Mouse (Mus musculus): ENCODE data around the gene Fnip2. TPM values are rescaled to one million over a fixed set of nuclear protein-coding genes. Genes with fewer than 3 reads are reported as not detected.
"Not testable (repeated sequence)": the region's sequence is repeated elsewhere in the genome, so short reads cannot be mapped to it uniquely, and the experiment has no call there.

Fnip2 gene
- polyA plus RNA-seq, 1 experiment, result 0.36 TPM

DNA sequence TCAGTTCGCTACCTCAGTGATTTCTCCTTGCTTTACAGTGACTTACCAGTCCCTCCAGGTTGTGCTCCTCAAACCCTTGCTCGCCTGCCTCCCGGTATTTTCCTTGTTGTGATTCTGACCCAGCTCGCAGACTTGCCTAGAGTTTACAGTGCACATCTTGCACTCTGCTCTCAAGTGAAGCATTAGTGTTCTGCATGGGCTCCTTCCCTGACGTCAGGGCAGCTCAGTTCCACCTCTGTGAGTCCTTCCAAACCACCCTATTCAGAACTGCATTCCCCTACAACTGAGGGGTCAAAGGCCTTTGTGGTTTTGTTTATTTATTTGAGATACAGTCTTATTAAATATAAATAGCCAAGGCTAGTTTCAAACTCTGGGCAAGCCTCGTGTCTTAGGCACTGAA, 10.6 kb upstream of the Fnip2 start:
- no peaks in the 10 kb centered on the region for H3K27me3 ChIP-seq (ENCODE audit: control insufficient read depth)
- no peaks in the 10 kb centered on the region for H3K9me3 ChIP-seq (ENCODE audit: control insufficient read depth, low read length)
- H3K36me3 ChIP-seq (ENCODE audit: control insufficient read depth), result no peaks in the 10 kb centered on the region; the same call in 1 of the 2 replicates
- H3K4me1 ChIP-seq (ENCODE audit: control insufficient read depth), result peaks cover 94% of the 10 kb centered on the region
- no peak overlapping the region for H3K4me3 ChIP-seq (replicated peaks)
- TF ChIP-seq GATA1 (IDR thresholded peaks at IDR 0.05; ENCODE audit: low read length) (no peak), TAL1 (IDR thresholded peaks at IDR 0.05; ENCODE audit: low read length) (no peak)

GRCm38 (mm10) chr3:79577606-79578005, 10.0 kb upstream of the Fnip2 start:
- peaks cover 94% of the 10 kb centered on the region for H3K4me1 ChIP-seq (ENCODE audit: control insufficient read depth)
- no peak overlapping the region for H3K4me3 ChIP-seq (replicated peaks)
- H3K9me3 ChIP-seq (ENCODE audit: control insufficient read depth, low read length), result no peaks in the 10 kb centered on the region
- H3K36me3 ChIP-seq (ENCODE audit: control insufficient read depth), result no peaks in the 10 kb centered on the region; the same call in 1 of the 2 replicates
- no peak for TF ChIP-seq TAL1 (IDR thresholded peaks at IDR 0.05; ENCODE audit: low read length)
- TF ChIP-seq GATA1 (IDR thresholded peaks at IDR 0.05; ENCODE audit: low read length), result no peak
- H3K27me3 ChIP-seq (ENCODE audit: control insufficient read depth), result no peaks in the 10 kb centered on the region

DNA sequence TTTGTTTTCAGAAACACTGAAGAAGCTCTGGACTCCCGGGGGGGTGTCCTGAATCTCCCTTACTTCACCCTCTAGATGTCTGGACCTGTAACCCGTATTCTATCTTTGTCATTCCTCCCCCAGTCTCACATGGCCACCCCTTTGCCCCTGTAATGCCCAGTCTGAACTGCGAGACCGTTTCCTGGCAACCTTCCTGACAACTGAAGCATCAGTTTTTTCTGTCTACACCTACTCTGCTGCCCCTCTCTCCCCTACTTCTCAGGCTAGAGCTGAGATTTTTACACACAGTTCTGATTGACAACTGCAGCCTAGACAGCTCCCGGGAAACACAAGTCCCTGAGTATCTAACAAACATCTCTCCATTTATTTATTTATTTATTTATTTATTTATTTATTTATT, 9.3 kb upstream of the Fnip2 start:
- TF ChIP-seq GATA1 (IDR thresholded peaks at IDR 0.05; ENCODE audit: low read length), result no peak
- no peak for TF ChIP-seq TAL1 (IDR thresholded peaks at IDR 0.05; ENCODE audit: low read length)
- Histone ChIP-seq H3K4me1 (ENCODE audit: control insufficient read depth) (peaks cover 93% of the 10 kb centered on the region), H3K9me3 (ENCODE audit: control insufficient read depth, low read length) (no peaks in the 10 kb centered on the region), H3K36me3 (ENCODE audit: control insufficient read depth) (no peaks in the 10 kb centered on the region; the same call in 1 of the 2 replicates), H3K27me3 (ENCODE audit: control insufficient read depth) (no peaks in the 10 kb centered on the region), H3K4me3 (replicated peaks) (no peak overlapping the region)

GRCm38 (mm10) chr3:79576468-79576816, 8.8 kb upstream of the Fnip2 start:
- H3K27me3 ChIP-seq (ENCODE audit: control insufficient read depth), result no peaks in the 10 kb centered on the region
- H3K4me1 ChIP-seq (ENCODE audit: control insufficient read depth), result peaks cover 92% of the 10 kb centered on the region
- no peaks in the 10 kb centered on the region for H3K9me3 ChIP-seq (ENCODE audit: control insufficient read depth, low read length)
- no peak overlapping the region for H3K4me3 ChIP-seq (replicated peaks)
- TF ChIP-seq TAL1 (IDR thresholded peaks at IDR 0.05; ENCODE audit: low read length) (no peak), GATA1 (IDR thresholded peaks at IDR 0.05; ENCODE audit: low read length) (no peak)
- H3K36me3 ChIP-seq (ENCODE audit: control insufficient read depth), result no peaks in the 10 kb centered on the region; the same call in 1 of the 2 replicates

- TF ChIP-seq TAL1 (IDR thresholded peaks at IDR 0.05; ENCODE audit: low read length) (no peak), GATA1 (IDR thresholded peaks at IDR 0.05; ENCODE audit: low read length) (no peak)
- no peak overlapping the region for H3K4me3 ChIP-seq (replicated peaks)
- peaks cover 91% of the 10 kb centered on the region for H3K4me1 ChIP-seq (ENCODE audit: control insufficient read depth)
These were observed 8.2 kb upstream of the Fnip2 start for GRCm38 (mm10) chr3:79575576-79576467.

GRCm38 (mm10) chr3:79574336-79574735, 6.7 kb upstream of the Fnip2 start:
- no peaks in the 10 kb centered on the region for H3K27me3 ChIP-seq (ENCODE audit: control insufficient read depth)
- peaks cover 79% of the 10 kb centered on the region for H3K4me1 ChIP-seq (ENCODE audit: control insufficient read depth)
- H3K36me3 ChIP-seq (ENCODE audit: control insufficient read depth), result no peaks in the 10 kb centered on the region; the same call in 1 of the 2 replicates
- TF ChIP-seq GATA1 (IDR thresholded peaks at IDR 0.05; ENCODE audit: low read length), result peak; percentile 77
- TF ChIP-seq TAL1 (IDR thresholded peaks at IDR 0.05; ENCODE audit: low read length), result peak; percentile 77
- peak overlapping the region; percentile 38 for H3K4me3 ChIP-seq (replicated peaks)
- H3K9me3 ChIP-seq (ENCODE audit: control insufficient read depth, low read length), result no peaks in the 10 kb centered on the region

More at GRCm38 (mm10) chr3:79575576-79576467, 8.2 kb upstream of the Fnip2 start:
- Histone ChIP-seq H3K27me3 (ENCODE audit: control insufficient read depth) (no peaks in the 10 kb centered on the region), H3K36me3 (ENCODE audit: control insufficient read depth) (no peaks in the 10 kb centered on the region; the same call in 1 of the 2 replicates), H3K9me3 (ENCODE audit: control insufficient read depth, low read length) (no peaks in the 10 kb centered on the region)

DNA sequence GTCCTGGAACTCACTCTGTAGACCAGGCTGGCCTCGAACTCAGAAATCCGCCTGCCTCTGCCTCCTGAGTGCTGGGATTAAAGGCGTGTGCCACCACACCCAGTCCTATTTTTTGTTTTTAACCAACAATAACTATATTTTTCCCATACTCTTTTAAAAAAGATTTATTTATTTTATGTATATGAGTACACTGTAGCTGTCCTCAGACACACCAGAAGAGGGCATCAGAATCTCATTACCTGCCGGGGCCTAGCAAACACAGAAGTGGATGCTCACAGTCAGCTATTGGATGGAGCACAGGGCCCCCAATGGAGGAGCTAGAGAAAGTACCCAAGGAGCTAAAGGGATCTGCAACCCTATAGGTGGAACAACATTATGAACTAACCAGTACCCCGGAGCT, 5.8 kb upstream of the Fnip2 start:
- H3K9me3 ChIP-seq (ENCODE audit: control insufficient read depth, low read length); H3K36me3 ChIP-seq (ENCODE audit: control insufficient read depth); H3K27me3 ChIP-seq (ENCODE audit: control insufficient read depth); H3K4me3 ChIP-seq (replicated peaks): not testable (repeated sequence)
- H3K4me1 ChIP-seq (ENCODE audit: control insufficient read depth), result peaks cover 79% of the 10 kb centered on the region

GRCm38 (mm10) chr3:79572399-79572798, 4.8 kb upstream of the Fnip2 start:
- Histone ChIP-seq H3K4me3 (replicated peaks) (no peak overlapping the region), H3K27me3 (ENCODE audit: control insufficient read depth) (no peaks in the 10 kb centered on the region), H3K9me3 (ENCODE audit: control insufficient read depth, low read length) (no peaks in the 10 kb centered on the region), H3K36me3 (ENCODE audit: control insufficient read depth) (no peaks in the 10 kb centered on the region; the same call in none of the 2 replicates), H3K4me1 (ENCODE audit: control insufficient read depth) (peaks cover 75% of the 10 kb centered on the region)
- TF ChIP-seq GATA1 (IDR thresholded peaks at IDR 0.05; ENCODE audit: low read length) (no peak), TAL1 (IDR thresholded peaks at IDR 0.05; ENCODE audit: low read length) (no peak)

DNA sequence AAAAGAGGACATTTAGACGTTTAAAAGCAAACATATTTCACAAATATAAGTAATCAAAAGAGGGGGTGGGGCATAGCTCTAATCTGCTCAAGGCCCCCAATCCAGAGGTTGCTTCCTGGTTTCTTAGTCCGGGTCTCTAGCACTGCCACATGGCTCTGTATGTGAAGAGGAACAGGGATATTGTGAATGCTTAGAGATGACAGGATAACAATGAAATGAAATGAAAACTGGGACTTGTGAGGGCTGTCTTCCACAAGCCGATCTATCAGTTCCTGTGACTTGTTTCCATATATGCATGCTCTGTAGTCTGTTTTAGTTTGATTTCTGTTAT, 1.7 kb upstream of the Fnip2 start:
- Histone ChIP-seq H3K27me3 (ENCODE audit: control insufficient read depth) (no peaks in the 10 kb centered on the region), H3K36me3 (ENCODE audit: control insufficient read depth) (peaks cover 19% of the 10 kb centered on the region), H3K4me3 (replicated peaks) (no peak overlapping the region), H3K9me3 (ENCODE audit: control insufficient read depth, low read length) (no peaks in the 10 kb centered on the region), H3K4me1 (ENCODE audit: control insufficient read depth) (peaks cover 76% of the 10 kb centered on the region)
- no peak for TF ChIP-seq TAL1 (IDR thresholded peaks at IDR 0.05; ENCODE audit: low read length)
- no peak for TF ChIP-seq GATA1 (IDR thresholded peaks at IDR 0.05; ENCODE audit: low read length)
